Mouse (Mus musculus) megakaryocyte, embryonic 14.5 days (primary cell): Measurements from ENCODE around the gene Camk2d.

Experiments
- FLI1 ChIP-seq: IDR thresholded peaks from 2 replicates; pipeline ENCODE4 v1.6.1; 2012; ENCODE audit warnings: low read length, inconsistent platforms, mixed read lengths
- GATA1 ChIP-seq: IDR thresholded peaks from 3 replicates; pipeline ENCODE4 v1.6.1; 2012; ENCODE audit warnings: mixed read lengths, low read length, inconsistent platforms, borderline replicate concordance

DNA sequence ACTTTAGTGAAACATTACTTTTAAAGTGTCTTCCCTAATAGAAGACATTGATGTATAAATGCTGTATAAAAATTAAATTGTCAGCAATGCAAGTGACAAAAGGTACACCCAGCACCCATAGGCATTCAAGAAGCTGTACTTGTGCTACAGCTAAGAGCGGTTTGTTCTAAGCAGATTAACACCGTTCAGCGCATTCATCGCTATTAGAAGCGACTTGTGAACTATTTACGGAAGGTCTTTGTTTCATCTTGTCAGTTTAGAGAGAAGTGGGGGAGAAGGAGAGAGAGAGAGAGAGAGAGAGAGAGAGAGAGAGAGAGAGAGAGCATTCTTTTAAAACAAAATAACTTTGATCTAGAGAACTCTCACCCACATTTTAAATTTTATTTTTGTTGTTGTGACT lies 38.1 kb downstream of the Camk2d start:
- TF ChIP-seq GATA1 (no peak), FLI1 (no peak)
